Mouse (Mus musculus) limb, embryonic 11.5 days (tissue): ENCODE measurements around the gene Tgfbr2. TPM values are rescaled to one million over a fixed set of nuclear protein-coding genes. Genes with fewer than 3 reads are reported as not detected.

ENCODE experiments used
- ATAC-seq: fragments of 200-750 bp; cut with Nextera tagmentation; 2 replicates; pipeline ENCODE4 v1.8.0; 2017; ENCODE audit warnings: low read depth; ENCODE audit not compliant: insufficient number of reproducible peaks, low FRiP score, low TSS enrichment
- DNase-seq: peaks from one replicate; pipeline ENCODE4 v3.0.0-alpha.2; 2015; ENCODE audit warnings: low spot score
- H3K27ac ChIP-seq: fragments of 300-500 bp; sonication (generic); replicated peaks from 2 replicates; pipeline ENCODE4 v1.5.1; 2014; ENCODE audit warnings: low read depth, mild to moderate bottlenecking, low read length
- H3K27me3 ChIP-seq: fragments of 300-500 bp; sonication (generic); 2 replicates; pipeline ENCODE4 v1.6.1; 2014; ENCODE audit warnings: mild to moderate bottlenecking, low read length, mixed read lengths; ENCODE audit not compliant: control insufficient read depth, insufficient read depth
- H3K36me3 ChIP-seq: fragments of 300-500 bp; sonication (generic); 2 replicates; pipeline ENCODE4 v1.6.1; 2014; ENCODE audit warnings: mild to moderate bottlenecking, low read length, moderate library complexity, mixed read lengths; ENCODE audit not compliant: control insufficient read depth, insufficient read depth
- H3K4me1 ChIP-seq: fragments of 300-500 bp; sonication (generic); 2 replicates; pipeline ENCODE4 v1.6.1; 2014; ENCODE audit warnings: low read length, mixed read lengths; ENCODE audit not compliant: control insufficient read depth, insufficient read depth
- H3K4me2 ChIP-seq: fragments of 300-500 bp; sonication (generic); 2 replicates; pipeline ENCODE4 v1.6.1; 2014; ENCODE audit warnings: low read depth, mild to moderate bottlenecking, moderate library complexity; ENCODE audit not compliant: severe bottlenecking
- H3K4me3 ChIP-seq: fragments of 300-500 bp; sonication (generic); 2 replicates; pipeline ENCODE4 v1.5.1; 2014; ENCODE audit warnings: low read depth, low read length
- H3K9ac ChIP-seq: fragments of 300-500 bp; sonication (generic); 2 replicates; pipeline ENCODE4 v1.6.1; 2014; ENCODE audit warnings: mild to moderate bottlenecking, low read length
- H3K9me3 ChIP-seq: fragments of 300-500 bp; sonication (generic); 2 replicates; pipeline ENCODE4 v1.6.1; 2016; ENCODE audit warnings: low read length; ENCODE audit not compliant: control insufficient read depth
- WGBS: fragments of 180-500 bp; shearing (Covaris S2); extraction: QIAGEN DNeasy Blood & Tissue Kit; methylation state at CpG from one replicate; pipeline ENCODE4 v1.1.7; 2014; 5-methylcytosine and 5-hydroxymethylcytosine counted together
- polyA plus RNA-seq: library from polyadenylated mRNA; unstranded; fragments of >200 nt; fragmentation: Nextera tagmentation; extraction: Ambion mirVana; gene quantifications from 2 replicates; pipeline ENCODE4 v1.2.1, GENCODE M21; 2014

Gene Tgfbr2
- polyA plus RNA-seq, 1 experiment from 2014 or later: 14.8 TPM

DNA sequence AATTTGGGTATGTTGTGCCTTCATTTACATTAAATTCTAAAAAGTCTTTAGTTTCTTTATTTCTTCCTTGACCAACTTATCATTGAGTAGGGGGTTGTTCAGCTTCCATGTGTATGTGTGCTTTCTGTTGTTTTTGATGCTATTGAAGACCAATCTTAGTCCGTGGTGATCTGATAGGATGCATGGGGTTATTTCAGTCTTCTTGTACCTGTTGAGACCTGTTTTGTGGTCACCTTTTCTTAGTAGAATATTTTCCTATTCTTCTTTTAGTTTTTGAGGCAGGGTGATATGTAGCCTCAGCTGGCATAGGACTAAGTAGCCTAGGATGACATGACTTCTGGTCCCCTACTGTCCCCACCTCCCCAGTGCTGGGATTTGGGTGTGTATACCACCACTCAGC, 28.5 kb upstream of the Tgfbr2 start:
- H3K4me2 ChIP-seq: no peak overlapping the region
- no peak overlapping the region for H3K9ac ChIP-seq
- ATAC-seq: no peak
- 93% methylated on average over 1 of the region's 1 CpGs for WGBS
- H3K4me3 ChIP-seq: no peak overlapping the region
- DNase-seq: no peak
- H3K27ac ChIP-seq: no peak overlapping the region
- no peaks in the 10 kb centered on the region for H3K27me3 ChIP-seq
- H3K9me3 ChIP-seq: no peaks in the 10 kb centered on the region
- no peaks in the 10 kb centered on the region for H3K36me3 ChIP-seq
- H3K4me1 ChIP-seq: no peaks in the 10 kb centered on the region

- Histone ChIP-seq H3K27me3 (no peaks in the 10 kb centered on the region), H3K4me3 (no peak overlapping the region), H3K36me3 (no peaks in the 10 kb centered on the region), H3K9me3 (no peaks in the 10 kb centered on the region), H3K4me2 (no peak overlapping the region), H3K27ac (no peak overlapping the region), H3K4me1 (no peaks in the 10 kb centered on the region), H3K9ac (no peak overlapping the region)
- DNase-seq: no peak
- WGBS: 84% methylated on average over 9 of the region's 9 CpGs
- ATAC-seq: no peak
Observed at GRCm38 (mm10) chr9:116199127-116199526, 24.0 kb upstream of the Tgfbr2 start.

- 82% methylated on average over 9 of the region's 9 CpGs for WGBS
- Histone ChIP-seq H3K9ac (no peak overlapping the region), H3K4me3 (no peak overlapping the region), H3K36me3 (no peaks in the 10 kb centered on the region), H3K4me1 (no peaks in the 10 kb centered on the region), H3K27me3 (no peaks in the 10 kb centered on the region), H3K9me3 (no peaks in the 10 kb centered on the region), H3K27ac (no peak overlapping the region), H3K4me2 (no peak overlapping the region)
- ATAC-seq (no peak), DNase-seq (no peak)
Observed at GRCm38 (mm10) chr9:116198488-116198887, 23.3 kb upstream of the Tgfbr2 start.

DNA sequence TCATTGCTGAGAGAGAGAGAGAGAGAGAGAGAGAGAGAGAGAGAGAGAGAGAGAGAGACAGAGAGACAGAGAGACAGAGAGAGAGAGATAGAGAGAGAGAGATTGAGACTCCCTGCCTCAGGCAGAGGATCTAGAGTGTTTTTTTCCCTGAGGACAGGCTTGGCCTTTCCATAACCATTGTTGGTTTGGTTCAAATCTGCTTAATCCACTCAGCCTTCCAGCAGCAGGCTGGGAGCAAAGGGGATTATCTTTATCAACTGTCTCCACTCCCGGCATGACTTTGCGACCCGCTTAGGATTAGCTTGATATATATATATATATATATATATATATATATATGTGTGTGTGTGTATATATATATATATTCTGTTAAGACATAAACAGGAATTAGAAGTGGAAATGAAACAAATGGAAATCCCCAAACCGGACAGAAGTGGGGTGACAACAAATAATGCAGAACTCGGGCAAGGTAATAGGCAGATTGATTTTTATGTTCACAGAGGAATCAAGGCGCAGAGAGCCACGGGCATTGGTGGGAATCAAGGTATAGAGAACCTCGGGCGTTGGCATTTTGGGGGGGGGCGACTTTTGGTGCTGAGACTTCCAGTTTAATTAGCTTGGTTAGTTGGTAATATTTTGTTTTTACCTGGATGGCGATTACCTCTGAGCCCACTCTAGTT, 22.5 kb upstream of the Tgfbr2 start:
- no peaks in the 10 kb centered on the region for H3K36me3 ChIP-seq
- H3K4me2 ChIP-seq: no peak overlapping the region
- no peak for ATAC-seq
- no peak overlapping the region for H3K9ac ChIP-seq
- H3K27me3 ChIP-seq: no peaks in the 10 kb centered on the region
- H3K27ac ChIP-seq: no peak overlapping the region
- 91% methylated on average over 11 of the region's 11 CpGs for WGBS
- no peak overlapping the region for H3K4me3 ChIP-seq
- no peaks in the 10 kb centered on the region for H3K4me1 ChIP-seq
- H3K9me3 ChIP-seq: no peaks in the 10 kb centered on the region
- DNase-seq: no peak

DNA sequence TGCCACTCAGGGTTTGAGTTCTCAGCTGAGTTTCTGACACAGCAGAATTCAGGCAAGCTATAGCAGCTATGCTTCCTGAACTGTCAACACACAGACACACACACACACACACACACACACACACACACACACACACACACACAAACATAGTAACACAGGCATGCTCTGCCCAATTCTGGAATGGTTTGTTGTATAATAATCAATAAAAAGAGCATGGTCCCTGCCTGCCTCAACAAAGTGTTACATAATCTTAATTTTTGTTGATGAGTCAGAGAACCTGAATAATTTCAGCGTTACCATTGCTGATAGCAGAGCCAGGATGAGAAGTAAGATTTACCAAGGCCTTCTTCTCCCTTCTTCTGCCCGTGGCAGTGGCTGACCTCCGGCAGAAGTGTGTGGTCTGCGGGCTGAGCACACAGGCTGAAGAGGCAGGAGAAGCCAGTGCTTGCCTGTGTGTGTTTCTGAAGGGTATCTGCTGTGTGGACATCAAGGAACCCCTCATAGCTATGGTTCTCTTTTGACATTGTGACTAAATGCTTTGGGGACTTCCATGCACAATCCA, 18.8 kb upstream of the Tgfbr2 start:
- H3K9ac ChIP-seq: no peak overlapping the region
- no peak for ATAC-seq
- H3K4me2 ChIP-seq: no peak overlapping the region
- no peak overlapping the region for H3K4me3 ChIP-seq
- no peaks in the 10 kb centered on the region for H3K27me3 ChIP-seq
- DNase-seq: no peak
- WGBS: 89% methylated on average over 4 of the region's 4 CpGs
- H3K36me3 ChIP-seq: no peaks in the 10 kb centered on the region
- no peaks in the 10 kb centered on the region for H3K9me3 ChIP-seq
- no peak overlapping the region for H3K27ac ChIP-seq
- H3K4me1 ChIP-seq: no peaks in the 10 kb centered on the region

- ATAC-seq (no peak), DNase-seq (no peak)
- H3K9me3 ChIP-seq: no peaks in the 10 kb centered on the region
- no peaks in the 10 kb centered on the region for H3K36me3 ChIP-seq
- 94% methylated on average over 1 of the region's 1 CpGs for WGBS
- no peak overlapping the region for H3K4me3 ChIP-seq
- no peaks in the 10 kb centered on the region for H3K4me1 ChIP-seq
- H3K4me2 ChIP-seq: no peak overlapping the region
- H3K9ac ChIP-seq: no peak overlapping the region
- no peaks in the 10 kb centered on the region for H3K27me3 ChIP-seq
- no peak overlapping the region for H3K27ac ChIP-seq
Observed at GRCm38 (mm10) chr9:116193535-116193881, 18.3 kb upstream of the Tgfbr2 start.

DNA sequence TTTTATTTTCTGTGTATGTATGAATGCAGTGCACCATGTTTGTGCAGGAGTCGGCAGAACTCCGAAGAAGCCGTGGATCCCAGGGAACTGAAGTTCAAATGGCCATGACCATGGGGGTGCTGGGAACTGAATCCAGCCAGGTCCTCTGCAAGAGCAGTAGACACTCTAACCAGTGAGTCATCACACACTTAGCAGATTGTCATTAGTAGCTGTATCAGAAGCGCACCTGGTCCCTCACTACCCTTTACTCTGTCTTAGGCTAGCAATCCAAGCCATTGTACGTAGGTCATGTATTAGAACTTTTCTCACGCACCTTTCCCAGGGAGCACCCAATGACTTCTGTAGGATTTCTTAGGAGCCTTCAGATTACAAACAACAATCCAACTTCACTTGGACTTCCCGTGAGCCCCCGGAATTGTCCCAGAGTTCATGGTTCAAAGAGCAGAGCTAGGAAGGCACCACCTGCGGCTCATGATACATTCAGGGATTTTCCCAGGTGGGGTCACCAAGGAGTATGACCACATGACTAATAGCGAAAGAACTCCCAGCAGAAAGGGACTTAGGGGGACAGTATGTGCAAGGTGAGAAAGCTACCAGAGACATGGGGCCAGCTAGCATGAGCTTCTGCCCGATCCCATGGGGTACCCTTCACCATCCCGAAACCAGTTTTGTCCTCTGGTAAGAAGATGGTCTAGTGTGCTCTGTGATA, 17.8 kb upstream of the Tgfbr2 start:
- no peak overlapping the region for H3K27ac ChIP-seq
- H3K4me3 ChIP-seq: no peak overlapping the region
- ATAC-seq (no peak), DNase-seq (no peak)
- no peaks in the 10 kb centered on the region for H3K9me3 ChIP-seq
- no peaks in the 10 kb centered on the region for H3K4me1 ChIP-seq
- H3K4me2 ChIP-seq: no peak overlapping the region
- 95% methylated on average over 12 of the region's 12 CpGs for WGBS
- no peak overlapping the region for H3K9ac ChIP-seq
- no peaks in the 10 kb centered on the region for H3K36me3 ChIP-seq
- no peaks in the 10 kb centered on the region for H3K27me3 ChIP-seq

DNA sequence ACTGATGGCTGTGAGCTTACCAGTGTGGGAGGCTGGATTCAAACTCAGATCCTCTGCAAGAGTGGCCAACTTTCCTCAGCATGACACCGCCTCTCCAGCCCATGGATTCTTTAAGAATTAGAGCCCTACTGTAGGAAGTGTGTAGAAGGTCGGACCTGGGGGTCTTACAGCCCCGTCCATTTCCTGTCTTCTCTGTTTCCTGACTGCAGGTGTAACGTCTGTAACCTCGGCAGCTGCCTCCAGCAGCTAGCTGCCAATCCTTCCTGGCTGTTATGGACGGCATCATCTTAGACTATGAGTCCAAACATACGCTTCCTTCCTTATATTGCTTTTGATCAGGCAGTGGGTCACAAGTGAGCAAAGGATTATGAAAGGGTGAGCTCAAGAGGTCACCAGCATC, 17.1 kb upstream of the Tgfbr2 start:
- Histone ChIP-seq H3K4me3 (no peak overlapping the region), H3K36me3 (no peaks in the 10 kb centered on the region), H3K9me3 (no peaks in the 10 kb centered on the region), H3K27ac (no peak overlapping the region), H3K9ac (no peak overlapping the region), H3K27me3 (no peaks in the 10 kb centered on the region), H3K4me2 (no peak overlapping the region), H3K4me1 (no peaks in the 10 kb centered on the region)
- no peak for ATAC-seq
- WGBS: 75% methylated on average over 7 of the region's 7 CpGs
- DNase-seq: no peak
